Mouse (Mus musculus) midbrain, postnatal 0 days (tissue): ENCODE measurements around the gene Tigit. TPM values are rescaled to one million over a fixed set of nuclear protein-coding genes. Genes with fewer than 3 reads are reported as not detected.

Experiments used
- ATAC-seq: fragments of 200-750 bp; cut with Nextera tagmentation; 2 replicates; pipeline ENCODE4 v1.8.0; 2017; ENCODE audit warnings: moderate number of reproducible peaks, mild to moderate bottlenecking, moderate TSS enrichment, moderate library complexity; ENCODE audit not compliant: low FRiP score
- DNase-seq: peaks from one replicate; pipeline ENCODE4 v3.0.0-alpha.2; 2015; ENCODE audit warnings: low spot score
- H3K27ac ChIP-seq: fragments of 300-500 bp; sonication (generic); 2 replicates; pipeline ENCODE4 v1.5.1; 2014; ENCODE audit warnings: low read depth, mild to moderate bottlenecking, low read length, mixed read lengths
- H3K27me3 ChIP-seq: fragments of 300-500 bp; sonication (generic); 2 replicates; pipeline ENCODE4 v1.6.1; 2014; ENCODE audit warnings: low read length, control low read depth, mixed read lengths; ENCODE audit not compliant: insufficient read depth
- H3K36me3 ChIP-seq: fragments of 300-500 bp; sonication (generic); 2 replicates; pipeline ENCODE4 v1.6.1; 2014; ENCODE audit warnings: low read length, control low read depth, mixed read lengths; ENCODE audit not compliant: insufficient read depth
- H3K4me1 ChIP-seq: fragments of 300-500 bp; sonication (generic); 2 replicates; pipeline ENCODE4 v1.6.1; 2014; ENCODE audit warnings: mild to moderate bottlenecking, control low read depth, antibody characterized with exemption, low read length, mixed read lengths; ENCODE audit not compliant: insufficient read depth
- H3K4me2 ChIP-seq: fragments of 300-500 bp; sonication (generic); 2 replicates; pipeline ENCODE4 v1.6.1; 2014; ENCODE audit warnings: low read depth, mild to moderate bottlenecking, low read length, mixed read lengths; ENCODE audit not compliant: poor library complexity, severe bottlenecking
- H3K4me3 ChIP-seq: fragments of 300-500 bp; sonication (generic); 2 replicates; pipeline ENCODE4 v1.5.1; 2014; ENCODE audit warnings: low read depth, mild to moderate bottlenecking, low read length, moderate library complexity
- H3K9ac ChIP-seq: fragments of 300-500 bp; sonication (generic); replicated peaks from 2 replicates; pipeline ENCODE4 v1.6.1; 2014; ENCODE audit warnings: mild to moderate bottlenecking, low read length, moderate library complexity, mixed read lengths; ENCODE audit not compliant: poor library complexity, severe bottlenecking
- H3K9me3 ChIP-seq: fragments of 300-500 bp; sonication (generic); 2 replicates; pipeline ENCODE4 v1.6.1; 2016; ENCODE audit warnings: low read length, control low read depth
- CTCF ChIP-seq: IDR thresholded peaks from 2 replicates; pipeline ENCODE4 v1.5.1; 2016; ENCODE audit warnings: antibody characterized with exemption, mild to moderate bottlenecking
- WGBS: fragments of 180-500 bp; shearing (Covaris S2); extraction: QIAGEN DNeasy Blood & Tissue Kit; methylation state at CpG from one replicate; pipeline ENCODE4 v1.1.7; 2014; 5-methylcytosine and 5-hydroxymethylcytosine counted together
- microRNA counts: library from miRNA; unstranded; fragments of <30 nt; microRNA quantifications from one replicate; lab custom pipeline; 2015
- microRNA-seq: library from miRNA; unstranded; fragments of <30 nt; microRNA quantifications from one replicate; pipeline ENCODE4, GENCODE M21; 2016; ENCODE audit warnings: borderline number of aligned reads
- polyA plus RNA-seq: library from polyadenylated mRNA; unstranded; fragments of >200 nt; fragmentation: Nextera tagmentation; extraction: Ambion mirVana; gene quantifications from 2 replicates; pipeline ENCODE4 v1.2.1, GENCODE M21; 2015
- total RNA-seq: library from RNA; depleted of rRNA; stranded (reverse); fragments of >200 nt; gene quantifications from 2 replicates; pipeline ENCODE4 v1.2.3, GENCODE M21; 2014; rRNA removed

The Tigit gene
- total and polyA plus RNA-seq, 2 experiments from 2014 or later, result 0.17 TPM; not detected in 1

DNA sequence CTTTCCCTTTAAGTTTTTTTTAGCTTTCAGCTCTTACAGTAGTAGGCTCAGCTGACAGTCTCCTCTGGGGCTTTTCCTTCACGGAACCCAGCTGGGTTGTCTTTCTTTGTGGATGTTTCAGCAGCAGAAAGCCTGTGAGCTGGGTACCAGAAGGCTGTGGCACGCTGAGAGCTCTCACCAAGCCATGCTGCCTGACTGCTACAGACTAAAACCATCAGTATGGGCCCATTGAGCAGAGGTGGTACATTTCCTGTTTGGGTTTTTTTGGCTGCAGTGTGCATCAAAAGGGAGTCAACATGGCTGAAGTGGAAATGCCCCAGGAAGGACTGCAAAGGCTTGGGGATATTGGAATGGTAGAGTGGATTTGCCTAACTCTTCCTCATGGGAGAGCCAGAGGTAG is 64.2 kb downstream of the Tigit start:
- no peaks in the 10 kb centered on the region for H3K36me3 ChIP-seq
- no peak for TF ChIP-seq CTCF

More for the DNA sequence above, 64.2 kb downstream of the Tigit start:
- Histone ChIP-seq H3K4me3 (no peak overlapping the region), H3K27me3 (no peaks in the 10 kb centered on the region), H3K9ac (no peak overlapping the region), H3K4me1 (0 out of 2 replicates have a peak, but pooled peaks cover 3% of the 10 kb centered on the region), H3K27ac (no peak overlapping the region), H3K9me3 (no peaks in the 10 kb centered on the region), H3K4me2 (no peak overlapping the region)
- no peak for ATAC-seq
- 73% methylated on average over 2 of the region's 2 CpGs for WGBS
- DNase-seq, result no peak

MicroRNAs within 50 kb of the gene (microRNA counts, 519-probe panel; counts per million panel counts)
- 528 counts per million, percentile 58 among the panel's probes with 10 or more counts for microRNA mmu-miR-568 (lab: Ali Mortazavi, UCI)

Small RNAs within 50 kb of the gene (microRNA-seq; reads per million reads assigned to microRNA genes)
- not detected for gene Mir568

Other genes with a start within 250 kb of the Tigit start
- gene Drd3, start 89.9 kb upstream of the Tigit start, total RNA-seq, result not detected in 2 replicates
- not detected in 2 replicates for gene Drd3, start 89.9 kb upstream of the Tigit start, polyA plus RNA-seq
- gene Ccdc191, start 225.7 kb upstream of the Tigit start, total RNA-seq, result 0.93 and 1.2 TPM in 2 replicates
- 4.0 and 4.6 TPM in 2 replicates for gene Ccdc191, start 225.7 kb upstream of the Tigit start, polyA plus RNA-seq